Mouse (Mus musculus) liver, postnatal 0 days (tissue): Measurements from ENCODE around the gene Ncoa7. TPM values are rescaled to one million over a fixed set of nuclear protein-coding genes. Genes with fewer than 3 reads are reported as not detected.
"Not testable (repeated sequence)": the region's sequence is repeated elsewhere in the genome, so short reads cannot be mapped to it uniquely, and the experiment has no call there.

Source experiments
- ATAC-seq: fragments of 200-750 bp; cut with Nextera tagmentation; 2 replicates; pipeline ENCODE4 v1.8.0; 2017; ENCODE audit warnings: mild to moderate bottlenecking, moderate library complexity
- DNase-seq: peaks from one replicate; pipeline ENCODE4 v3.0.0-alpha.2; 2016
- H3K27ac ChIP-seq: fragments of 300-500 bp; sonication (generic); 2 replicates; pipeline ENCODE4 v1.5.1; 2014; ENCODE audit warnings: antibody characterized with exemption, moderate library complexity, mild to moderate bottlenecking, low read depth
- H3K27me3 ChIP-seq: fragments of 300-500 bp; sonication (generic); 2 replicates; pipeline ENCODE4 v1.6.1; 2014; ENCODE audit warnings: low read length, control low read depth, mixed read lengths; ENCODE audit not compliant: insufficient read depth
- H3K36me3 ChIP-seq: fragments of 300-500 bp; sonication (generic); replicated peaks from 2 replicates; pipeline ENCODE4 v1.6.1; 2014; ENCODE audit warnings: mild to moderate bottlenecking, control low read depth, low read length, moderate library complexity, mixed read lengths; ENCODE audit not compliant: insufficient read depth
- H3K4me1 ChIP-seq: fragments of 300-500 bp; sonication (generic); 2 replicates; pipeline ENCODE4 v1.6.1; 2014; ENCODE audit warnings: antibody characterized with exemption, mild to moderate bottlenecking, control low read depth; ENCODE audit not compliant: insufficient read depth
- H3K4me2 ChIP-seq: fragments of 300-500 bp; sonication (generic); 2 replicates; pipeline ENCODE4 v1.6.1; 2014; ENCODE audit warnings: low read depth, mild to moderate bottlenecking, low read length, moderate library complexity, mixed read lengths
- H3K4me3 ChIP-seq: fragments of 300-500 bp; sonication (generic); 2 replicates; pipeline ENCODE4 v1.5.1; 2014; ENCODE audit warnings: low read depth, low read length
- H3K9ac ChIP-seq: fragments of 300-500 bp; sonication (generic); replicated peaks from 2 replicates; pipeline ENCODE4 v1.6.1; 2014; ENCODE audit warnings: mild to moderate bottlenecking, moderate library complexity
- H3K9me3 ChIP-seq: fragments of 300-500 bp; sonication (generic); 2 replicates; pipeline ENCODE4 v1.6.1; 2016; ENCODE audit warnings: mild to moderate bottlenecking, control low read depth, low read length, mixed read lengths
- CTCF ChIP-seq: sonication (generic); IDR thresholded peaks from 2 replicates; pipeline ENCODE4 v1.5.1; 2016; ENCODE audit warnings: antibody characterized with exemption, low read depth
- EP300 ChIP-seq: IDR thresholded peaks from 2 replicates; pipeline ENCODE4 v1.6.1; 2016; ENCODE audit warnings: antibody characterized with exemption, low read depth, mild to moderate bottlenecking
- WGBS: fragments of 180-500 bp; shearing (Covaris S2); extraction: QIAGEN DNeasy Blood & Tissue Kit; methylation state at CpG from one replicate; pipeline ENCODE4 v1.1.7; 2014; ENCODE audit not compliant: insufficient replicate concordance; 5-methylcytosine and 5-hydroxymethylcytosine counted together
- polyA plus RNA-seq: library from polyadenylated mRNA; unstranded; fragments of >200 nt; fragmentation: Nextera tagmentation; extraction: Ambion mirVana; gene quantifications from 2 replicates; pipeline ENCODE4 v1.2.1, GENCODE M21; 2015

The Ncoa7 gene
- polyA plus RNA-seq, 1 experiment from 2014 or later, result 6.4 TPM

DNA sequence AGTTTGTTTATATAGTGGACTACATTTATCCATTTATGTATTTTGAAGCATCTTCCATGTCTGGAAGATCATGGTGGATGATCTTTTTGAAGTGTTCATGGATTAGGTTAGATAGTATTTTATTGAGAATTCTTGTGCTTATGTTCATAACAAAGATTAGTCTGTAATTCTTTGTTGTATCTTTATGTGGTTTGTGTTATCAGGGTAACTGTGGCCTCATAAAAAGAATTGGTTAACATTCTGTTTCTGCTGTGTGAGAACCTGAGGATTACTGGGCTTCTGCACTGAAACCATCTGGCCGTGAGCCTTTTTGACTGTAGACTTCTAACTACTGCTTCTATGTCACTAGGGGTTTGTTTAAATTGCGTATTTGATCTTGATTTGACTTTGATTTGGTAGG lies 136.5 kb downstream of the Ncoa7 start:
- 91% methylated on average over 2 of the region's 2 CpGs for WGBS
- H3K4me1 ChIP-seq, result no peaks in the 10 kb centered on the region
- H3K4me2 ChIP-seq, result no peak overlapping the region
- no peak overlapping the region for H3K9ac ChIP-seq
- H3K36me3 ChIP-seq, result peaks cover 5% of the 10 kb centered on the region
- ATAC-seq (no peak), DNase-seq (no peak)
- no peaks in the 10 kb centered on the region for H3K27me3 ChIP-seq
- no peak overlapping the region for H3K4me3 ChIP-seq
- TF ChIP-seq EP300 (no peak), CTCF (no peak)
- H3K27ac ChIP-seq, result no peak overlapping the region
- H3K9me3 ChIP-seq, result no peaks in the 10 kb centered on the region

GRCm38 (mm10) chr10:30660564-30661328 lies 142.4 kb downstream of the Ncoa7 start:
- Histone ChIP-seq H3K9ac (no peak overlapping the region), H3K4me1 (no peaks in the 10 kb centered on the region), H3K4me3 (no peak overlapping the region), H3K36me3 (peaks cover 3% of the 10 kb centered on the region), H3K27me3 (no peaks in the 10 kb centered on the region), H3K4me2 (no peak overlapping the region), H3K9me3 (no peaks in the 10 kb centered on the region), H3K27ac (no peak overlapping the region)
- 0 out of 2 replicates have a peak, but pooled peaks have one; percentile 21 for ATAC-seq
- DNase-seq, result no peak
- 39% methylated on average over 6 of the region's 6 CpGs for WGBS
- TF ChIP-seq CTCF (peak; percentile 68), EP300 (no peak)

DNA sequence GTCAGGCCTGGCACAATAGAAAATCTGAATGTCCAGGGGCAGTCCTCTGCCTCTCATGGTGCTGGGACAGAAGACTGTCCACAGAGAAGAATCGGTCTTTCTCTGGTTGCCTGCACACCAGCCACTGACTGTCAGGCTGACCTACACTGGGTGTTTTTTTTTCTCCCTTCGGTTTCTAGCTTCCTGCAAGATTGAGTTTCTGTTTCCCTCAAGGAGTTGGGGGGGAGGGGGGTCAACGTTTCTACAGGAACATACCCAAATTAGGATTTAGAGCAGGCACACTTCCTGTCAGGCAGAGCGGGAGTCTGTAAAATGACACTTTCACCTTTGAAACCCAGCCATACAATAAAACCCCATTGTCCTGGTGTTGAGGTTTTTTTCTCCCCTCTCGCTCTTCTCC lies 147.5 kb downstream of the Ncoa7 start:
- peak; percentile 35 for DNase-seq

GRCm38 (mm10) chr10:30647681-30648080 lies 155.4 kb downstream of the Ncoa7 start:
- no peaks in the 10 kb centered on the region for H3K27me3 ChIP-seq
- no peak for ATAC-seq
- no peak overlapping the region for H3K4me3 ChIP-seq
- WGBS, result 74% methylated on average over 2 of the region's 2 CpGs
- H3K4me2 ChIP-seq, result no peak overlapping the region
- H3K4me1 ChIP-seq, result no peaks in the 10 kb centered on the region
- peaks cover 14% of the 10 kb centered on the region for H3K36me3 ChIP-seq
- DNase-seq, result no peak
- TF ChIP-seq CTCF (no peak), EP300 (no peak)
- H3K27ac ChIP-seq, result no peak overlapping the region
- no peak overlapping the region for H3K9ac ChIP-seq
- H3K9me3 ChIP-seq, result no peaks in the 10 kb centered on the region

More for the DNA sequence above, 147.5 kb downstream of the Ncoa7 start:
- ATAC-seq, result peak; percentile 61
- WGBS, result 16% methylated on average over 5 of the region's 5 CpGs
- Histone ChIP-seq H3K27me3 (no peaks in the 10 kb centered on the region), H3K9ac (peak overlapping the region; percentile 54), H3K27ac (peak overlapping the region; percentile 63; the same call in 1 of the 2 replicates), H3K4me2 (peak overlapping the region; percentile 56), H3K36me3 (peaks cover 17% of the 10 kb centered on the region), H3K9me3 (no peaks in the 10 kb centered on the region), H3K4me3 (peak overlapping the region; percentile 34), H3K4me1 (no peaks in the 10 kb centered on the region)
- TF ChIP-seq EP300 (no peak), CTCF (no peak)

GRCm38 (mm10) chr10:30638216-30638615 lies 164.9 kb downstream of the Ncoa7 start:
- H3K27me3 ChIP-seq, result no peaks in the 10 kb centered on the region
- H3K4me1 ChIP-seq, result no peaks in the 10 kb centered on the region
- no peak overlapping the region for H3K4me3 ChIP-seq
- WGBS, result 79% methylated on average over 3 of the region's 3 CpGs
- no peak overlapping the region for H3K9ac ChIP-seq
- no peaks in the 10 kb centered on the region for H3K36me3 ChIP-seq
- no peak for DNase-seq
- ATAC-seq, result no peak
- no peak for TF ChIP-seq EP300
- no peak for TF ChIP-seq CTCF
- H3K27ac ChIP-seq, result no peak overlapping the region
- no peaks in the 10 kb centered on the region for H3K9me3 ChIP-seq
- H3K4me2 ChIP-seq, result no peak overlapping the region

- not testable (repeated sequence) for H3K4me3 ChIP-seq, ATAC-seq, DNase-seq, H3K9me3 ChIP-seq, H3K27ac ChIP-seq, H3K9ac ChIP-seq, H3K36me3 ChIP-seq, H3K4me1 ChIP-seq, H3K4me2 ChIP-seq, H3K27me3 ChIP-seq
- WGBS, result 88% methylated on average over 1 of the region's 1 CpGs
These were observed 166.5 kb downstream of the Ncoa7 start for GRCm38 (mm10) chr10:30636474-30637154.
